Mouse (Mus musculus): ENCODE measurements at regions not wholly inside any gene's neighbourhood (a gene's known extent, or its start where the extent isn't known, plus 50 kb on each side); places are given as distances from the start of the nearest gene placed in this dataset.

DNA sequence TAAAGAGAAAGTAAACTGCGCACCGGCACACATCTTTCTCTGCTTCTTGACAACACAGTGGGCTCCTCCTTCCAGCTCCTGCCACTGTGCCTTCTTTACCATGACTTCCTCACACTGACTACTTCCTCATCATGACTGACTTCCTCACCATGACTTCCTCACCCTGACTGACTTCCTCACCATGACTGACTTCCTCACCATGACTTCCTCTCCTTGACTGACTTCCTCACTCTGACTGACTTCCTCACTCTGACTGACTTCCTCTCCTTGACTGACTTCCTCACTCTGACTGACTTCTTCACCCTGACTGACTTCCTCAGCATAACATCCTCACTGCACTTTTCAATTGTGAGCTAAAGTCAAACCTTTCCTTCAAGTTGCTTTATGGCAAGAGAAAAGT, 489.8 kb downstream of the Gbe1 start:
- Histone ChIP-seq H3K9ac (ENCODE audit: low read depth, low read length) (no peak overlapping the region), H3K27ac (replicated peaks; ENCODE audit: insufficient read depth, low read depth, low read length) (no peak overlapping the region), H3K79me2 (ENCODE audit: control insufficient read depth, insufficient read depth, low read length) (no peaks in the 10 kb centered on the region), H3K4me3 (ENCODE audit: insufficient read depth, low read depth, low read length) (no peak overlapping the region), H3K36me3 (ENCODE audit: control insufficient read depth, insufficient read depth, low read length) (no peaks in the 10 kb centered on the region), H3K27me3 (ENCODE audit: control insufficient read depth, insufficient read depth, low read length) (no peaks in the 10 kb centered on the region), H3K4me1 (ENCODE audit: control insufficient read depth, insufficient read depth, low read length) (no peaks in the 10 kb centered on the region)
- no peak for DNase-seq (ENCODE audit: extremely low read depth, low read depth, low spot score)
- 90% methylated on average over 2 of the region's 2 CpGs for WGBS
- TF ChIP-seq POLR2A (IDR thresholded peaks at IDR 0.05; ENCODE audit: extremely low read depth, insufficient read depth, low read length) (no peak), CTCF (IDR thresholded peaks at IDR 0.05; ENCODE audit: low read depth, low read length) (no peak)

DNA sequence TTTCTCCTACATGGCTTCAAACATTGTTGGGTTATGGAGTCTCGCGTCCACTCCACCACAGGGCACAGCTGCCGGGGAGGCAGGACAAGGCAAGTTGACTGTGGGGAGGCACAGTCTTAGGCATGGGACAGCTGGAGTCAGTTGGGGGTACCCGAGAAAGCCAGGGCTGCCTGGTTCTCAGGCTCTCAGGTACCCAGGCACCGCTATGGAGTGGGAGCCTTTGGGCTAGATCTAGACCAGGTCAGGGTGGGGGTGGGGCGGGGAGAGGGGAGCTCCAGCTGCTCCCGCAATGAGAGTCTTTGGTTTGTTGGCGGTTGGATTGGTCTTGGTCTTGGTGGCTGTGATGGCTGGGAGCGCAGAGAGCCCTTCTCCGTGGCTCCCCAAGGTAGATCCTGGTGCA, 512.2 kb downstream of the Gbe1 start:
- TF ChIP-seq POLR2A (IDR thresholded peaks at IDR 0.05; ENCODE audit: extremely low read depth, insufficient read depth, low read length) (no peak), CTCF (IDR thresholded peaks at IDR 0.05; ENCODE audit: low read depth, low read length) (no peak)
- H3K27me3 ChIP-seq (ENCODE audit: control insufficient read depth, insufficient read depth, low read length): no peaks in the 10 kb centered on the region
- H3K4me1 ChIP-seq (ENCODE audit: control insufficient read depth, insufficient read depth, low read length): no peaks in the 10 kb centered on the region
- no peak for DNase-seq (ENCODE audit: extremely low read depth, low read depth, low spot score)
- no peak overlapping the region for H3K9ac ChIP-seq (ENCODE audit: low read depth, low read length)
- WGBS: 88% methylated on average over 10 of the region's 10 CpGs
- no peaks in the 10 kb centered on the region for H3K36me3 ChIP-seq (ENCODE audit: control insufficient read depth, insufficient read depth, low read length)
- H3K27ac ChIP-seq (replicated peaks; ENCODE audit: insufficient read depth, low read depth, low read length): no peak overlapping the region
- no peak overlapping the region for H3K4me3 ChIP-seq (ENCODE audit: insufficient read depth, low read depth, low read length)
- no peaks in the 10 kb centered on the region for H3K79me2 ChIP-seq (ENCODE audit: control insufficient read depth, insufficient read depth, low read length)

DNA sequence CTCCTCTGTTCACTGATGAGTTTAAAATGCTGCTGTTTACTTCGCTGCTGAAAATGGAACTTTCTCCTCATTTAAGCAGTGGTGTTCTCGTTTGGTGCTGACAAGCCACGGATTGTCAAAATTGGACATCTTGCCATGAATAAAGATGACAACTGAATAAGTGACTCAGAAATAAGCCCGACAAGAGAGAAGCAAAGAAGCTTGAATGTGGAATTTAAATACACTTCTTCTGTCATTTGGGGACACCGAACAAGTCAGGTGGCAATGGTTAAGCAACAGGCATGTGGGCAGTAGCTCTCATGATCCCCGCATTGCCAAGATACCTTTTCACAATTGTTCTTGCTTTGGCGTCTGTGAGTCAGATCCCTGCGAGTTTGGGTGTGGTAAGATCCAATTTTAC, 521.3 kb downstream of the Gbe1 start:
- H3K9ac ChIP-seq (ENCODE audit: low read depth, low read length): no peak overlapping the region
- DNase-seq (ENCODE audit: extremely low read depth, low read depth, low spot score): no peak
- no peaks in the 10 kb centered on the region for H3K36me3 ChIP-seq (ENCODE audit: control insufficient read depth, insufficient read depth, low read length)
- no peaks in the 10 kb centered on the region for H3K79me2 ChIP-seq (ENCODE audit: control insufficient read depth, insufficient read depth, low read length)
- no peak overlapping the region for H3K27ac ChIP-seq (replicated peaks; ENCODE audit: insufficient read depth, low read depth, low read length)
- H3K4me3 ChIP-seq (ENCODE audit: insufficient read depth, low read depth, low read length): no peak overlapping the region
- no peaks in the 10 kb centered on the region for H3K4me1 ChIP-seq (ENCODE audit: control insufficient read depth, insufficient read depth, low read length)
- TF ChIP-seq POLR2A (IDR thresholded peaks at IDR 0.05; ENCODE audit: extremely low read depth, insufficient read depth, low read length) (no peak), CTCF (IDR thresholded peaks at IDR 0.05; ENCODE audit: low read depth, low read length) (no peak)
- H3K27me3 ChIP-seq (ENCODE audit: control insufficient read depth, insufficient read depth, low read length): no peaks in the 10 kb centered on the region
- 83% methylated on average over 8 of the region's 8 CpGs for WGBS

DNA sequence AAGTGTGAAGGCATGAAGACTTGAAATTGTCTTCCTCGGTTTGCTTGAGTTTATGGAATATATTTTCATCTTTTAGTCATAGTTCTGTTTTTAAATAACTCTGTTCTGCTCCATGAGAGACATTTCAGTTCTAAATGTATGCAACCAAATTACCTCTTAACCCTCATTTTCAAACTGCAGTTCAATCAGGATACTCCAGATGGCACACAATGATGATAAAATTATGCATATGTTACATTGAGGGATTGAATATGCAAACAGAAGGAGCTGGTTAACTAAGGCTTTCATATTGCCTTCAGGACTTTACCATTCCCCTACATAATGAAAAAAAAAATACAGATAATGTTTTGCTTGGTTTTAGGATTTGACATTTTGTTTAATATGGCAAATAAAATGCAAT, 524.4 kb downstream of the Gbe1 start:
- Histone ChIP-seq H3K4me3 (ENCODE audit: insufficient read depth, low read depth, low read length) (no peak overlapping the region), H3K4me1 (ENCODE audit: control insufficient read depth, insufficient read depth, low read length) (no peaks in the 10 kb centered on the region), H3K27me3 (ENCODE audit: control insufficient read depth, insufficient read depth, low read length) (no peaks in the 10 kb centered on the region), H3K79me2 (ENCODE audit: control insufficient read depth, insufficient read depth, low read length) (no peaks in the 10 kb centered on the region), H3K36me3 (ENCODE audit: control insufficient read depth, insufficient read depth, low read length) (no peaks in the 10 kb centered on the region), H3K9ac (ENCODE audit: low read depth, low read length) (no peak overlapping the region), H3K27ac (replicated peaks; ENCODE audit: insufficient read depth, low read depth, low read length) (no peak overlapping the region)
- no peak for TF ChIP-seq CTCF (IDR thresholded peaks at IDR 0.05; ENCODE audit: low read depth, low read length)
- no peak for TF ChIP-seq POLR2A (IDR thresholded peaks at IDR 0.05; ENCODE audit: extremely low read depth, insufficient read depth, low read length)
- WGBS: 64% methylated on average over 1 of the region's 1 CpGs
- no peak for DNase-seq (ENCODE audit: extremely low read depth, low read depth, low spot score)

DNA sequence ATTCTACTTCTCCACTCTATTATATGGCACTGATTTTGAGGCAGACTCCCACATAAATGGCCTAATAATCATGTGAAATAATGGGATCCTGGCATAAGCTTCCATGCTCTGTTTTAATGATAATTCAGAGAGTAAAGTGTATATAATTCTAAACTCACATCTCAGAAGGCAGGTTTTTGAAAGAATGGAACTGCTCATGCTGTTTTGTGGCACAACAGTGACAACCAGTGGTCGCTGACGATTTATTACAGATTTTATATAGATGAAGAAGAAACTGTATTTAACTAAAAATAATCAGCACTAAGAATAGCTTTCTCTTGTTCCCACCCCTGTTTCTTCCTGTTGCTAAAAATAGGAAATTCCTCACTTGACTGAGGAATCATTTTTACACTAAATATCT, 554.5 kb downstream of the Gbe1 start:
- DNase-seq (ENCODE audit: extremely low read depth, low read depth, low spot score): peak; percentile 4
- Histone ChIP-seq H3K27ac (replicated peaks; ENCODE audit: insufficient read depth, low read depth, low read length) (no peak overlapping the region), H3K9ac (ENCODE audit: low read depth, low read length) (no peak overlapping the region), H3K4me3 (ENCODE audit: insufficient read depth, low read depth, low read length) (no peak overlapping the region), H3K79me2 (ENCODE audit: control insufficient read depth, insufficient read depth, low read length) (no peaks in the 10 kb centered on the region), H3K36me3 (ENCODE audit: control insufficient read depth, insufficient read depth, low read length) (no peaks in the 10 kb centered on the region), H3K4me1 (ENCODE audit: control insufficient read depth, insufficient read depth, low read length) (no peaks in the 10 kb centered on the region), H3K27me3 (ENCODE audit: control insufficient read depth, insufficient read depth, low read length) (no peaks in the 10 kb centered on the region)
- 50% methylated on average over 2 of the region's 2 CpGs for WGBS
- no peak for TF ChIP-seq CTCF (IDR thresholded peaks at IDR 0.05; ENCODE audit: low read depth, low read length)
- TF ChIP-seq POLR2A (IDR thresholded peaks at IDR 0.05; ENCODE audit: extremely low read depth, insufficient read depth, low read length): no peak

DNA sequence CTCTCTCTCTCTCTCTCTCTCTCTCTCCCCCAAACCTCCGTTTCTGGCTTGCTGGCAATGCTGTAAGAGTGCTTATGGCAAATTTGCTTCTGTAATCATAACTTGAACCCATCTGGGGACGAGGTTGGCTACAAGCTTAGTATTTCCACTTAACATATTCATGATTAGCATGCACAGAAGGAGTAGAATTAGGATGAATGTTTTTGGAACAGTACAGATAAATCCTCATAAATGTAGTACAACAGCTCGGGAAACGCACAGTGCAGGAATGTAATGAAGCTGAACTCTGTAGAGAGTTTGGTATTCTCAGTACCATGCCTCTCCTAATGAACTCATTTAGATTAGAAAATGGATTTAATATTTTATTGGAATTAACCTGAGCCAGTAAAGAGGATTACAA, 555.5 kb downstream of the Gbe1 start:
- H3K9ac ChIP-seq (ENCODE audit: low read depth, low read length): no peak overlapping the region
- H3K27ac ChIP-seq (replicated peaks; ENCODE audit: insufficient read depth, low read depth, low read length): no peak overlapping the region
- no peaks in the 10 kb centered on the region for H3K4me1 ChIP-seq (ENCODE audit: control insufficient read depth, insufficient read depth, low read length)
- no peaks in the 10 kb centered on the region for H3K27me3 ChIP-seq (ENCODE audit: control insufficient read depth, insufficient read depth, low read length)
- 67% methylated on average over 4 of the region's 4 CpGs for WGBS
- no peak overlapping the region for H3K4me3 ChIP-seq (ENCODE audit: insufficient read depth, low read depth, low read length)
- TF ChIP-seq CTCF (IDR thresholded peaks at IDR 0.05; ENCODE audit: low read depth, low read length): no peak
- TF ChIP-seq POLR2A (IDR thresholded peaks at IDR 0.05; ENCODE audit: extremely low read depth, insufficient read depth, low read length): no peak
- no peaks in the 10 kb centered on the region for H3K79me2 ChIP-seq (ENCODE audit: control insufficient read depth, insufficient read depth, low read length)
- H3K36me3 ChIP-seq (ENCODE audit: control insufficient read depth, insufficient read depth, low read length): no peaks in the 10 kb centered on the region
- no peak for DNase-seq (ENCODE audit: extremely low read depth, low read depth, low spot score)

Measured in liver, adult 2 months (tissue).